Mouse (Mus musculus) myocyte (in vitro differentiated cells): ENCODE measurements around the gene Myo10. TPM values are rescaled to one million over a fixed set of nuclear protein-coding genes. Genes with fewer than 3 reads are reported as not detected.

Experiments
- H3K27me3 ChIP-seq: one replicate; pipeline ENCODE4 v1.6.1; 2011; ENCODE audit not compliant: control insufficient read depth, insufficient read depth, insufficient read length
- H3K36me3 ChIP-seq: one replicate; pipeline ENCODE4 v1.6.1; 2011; ENCODE audit not compliant: control insufficient read depth, insufficient read depth
- H3K4me2 ChIP-seq: one replicate; pipeline ENCODE4 v1.6.1; 2011; ENCODE audit warnings: low read depth, control low read depth
- H3K4me3 ChIP-seq: one replicate; pipeline ENCODE4 v1.5.1; 2011; ENCODE audit warnings: mild to moderate bottlenecking, control low read depth, moderate library complexity
- H3K79me2 ChIP-seq: one replicate; pipeline ENCODE4 v1.6.1; 2011; ENCODE audit not compliant: control insufficient read depth, insufficient read depth
- H3ac ChIP-seq: one replicate; pipeline ENCODE4 v1.6.1; 2011; ENCODE audit not compliant: control insufficient read depth, insufficient read length
- CEBPB ChIP-seq: IDR thresholded peaks from 2 replicates; pipeline ENCODE4 v1.6.1; 2011; ENCODE audit warnings: mild to moderate bottlenecking, moderate library complexity; ENCODE audit not compliant: poor library complexity, insufficient read depth, severe bottlenecking
- E2F4 ChIP-seq: IDR thresholded peaks from one replicate; pipeline ENCODE4 v1.6.1; 2011; ENCODE audit warnings: mild to moderate bottlenecking, control low read depth, moderate library complexity; ENCODE audit not compliant: insufficient read depth
- MAX ChIP-seq: IDR thresholded peaks from one replicate; pipeline ENCODE4 v1.6.1; 2011; ENCODE audit warnings: low read depth, mild to moderate bottlenecking, control low read depth
- MYOD1 ChIP-seq, 3 experiments: IDR thresholded peaks; one replicate each; pipeline ENCODE4 v1.6.1; 2011; ENCODE audit warnings: control low read depth in 2 of 3, low read depth in 2 of 3, mild to moderate bottlenecking in 2 of 3, moderate library complexity in 1 of 3; ENCODE audit not compliant: insufficient read length in 2 of 3, control insufficient read depth in 1 of 3
- MYOG ChIP-seq, 3 experiments: IDR thresholded peaks; one replicate each; pipeline ENCODE4 v1.6.1; 2011; ENCODE audit warnings: control low read depth in 2 of 3, low read depth in 2 of 3, mild to moderate bottlenecking in 2 of 3; ENCODE audit not compliant: insufficient read length in 2 of 3, control insufficient read depth in 1 of 3, insufficient read depth in 1 of 3
- POLR2A ChIP-seq: IDR thresholded peaks from one replicate; pipeline ENCODE4 v1.6.1; 2011; ENCODE audit warnings: low read depth, mild to moderate bottlenecking, control low read depth, moderate library complexity; ENCODE audit not compliant: insufficient read length
- POLR2AphosphoS2 ChIP-seq: IDR thresholded peaks from one replicate; pipeline ENCODE4 v1.6.1; 2011; ENCODE audit warnings: low read depth, control low read depth; ENCODE audit not compliant: insufficient read length
- REST ChIP-seq: IDR thresholded peaks from one replicate; pipeline ENCODE4 v1.6.1; 2011; ENCODE audit warnings: mild to moderate bottlenecking, control low read depth, moderate library complexity; ENCODE audit not compliant: insufficient read depth, insufficient read length
- SRF ChIP-seq: IDR thresholded peaks from one replicate; pipeline ENCODE4 v1.6.1; 2011; ENCODE audit warnings: low read depth; ENCODE audit not compliant: control insufficient read depth, insufficient read length
- TCF12 ChIP-seq: IDR thresholded peaks from one replicate; pipeline ENCODE4 v1.6.1; 2011; ENCODE audit warnings: mild to moderate bottlenecking, control low read depth; ENCODE audit not compliant: poor library complexity, insufficient read depth, severe bottlenecking
- TCF3 ChIP-seq: IDR thresholded peaks from one replicate; pipeline ENCODE4 v1.6.1; 2011; ENCODE audit warnings: low read depth, control low read depth; ENCODE audit not compliant: insufficient read length
- USF1 ChIP-seq: IDR thresholded peaks from one replicate; pipeline ENCODE4 v1.6.1; 2011; ENCODE audit warnings: low read depth, mild to moderate bottlenecking, control low read depth, moderate library complexity
- polyA plus RNA-seq: library from polyadenylated mRNA; unstranded; fragments of >200 nt; fragmentation: generic; extraction: Trizol; gene quantifications from one replicate; pipeline ENCODE4 v1.2.1, GENCODE M21; 2012; ENCODE audit warnings: missing spikeins

The Myo10 gene
- polyA plus RNA-seq, 1 experiment: 71.4 TPM

DNA sequence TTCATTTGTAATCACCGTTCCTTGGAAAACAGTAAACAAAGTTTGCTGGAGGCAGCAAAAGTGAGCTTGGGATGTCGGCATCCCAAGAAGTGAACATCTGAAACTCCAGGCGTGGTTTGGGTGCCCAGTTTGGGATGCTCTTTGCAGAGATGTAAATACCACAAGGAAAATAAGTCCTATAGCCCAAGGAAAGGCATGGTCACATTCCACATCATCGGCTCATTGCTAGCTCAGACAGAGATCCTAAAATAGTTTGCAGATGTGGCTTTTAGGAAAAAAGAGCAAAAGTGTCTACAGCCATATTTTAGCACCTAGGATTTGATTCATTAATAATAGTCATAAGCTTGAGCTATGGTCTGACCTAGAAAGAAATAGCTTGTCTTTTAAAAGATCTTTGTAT, 57.3 kb downstream of the Myo10 start:
- Histone ChIP-seq H3K79me2 (peaks cover 100% of the 10 kb centered on the region), H3K4me3 (no peak overlapping the region), H3K27me3 (no peaks in the 10 kb centered on the region), H3K36me3 (peaks cover 8% of the 10 kb centered on the region), H3K4me2 (peak overlapping the region; percentile 13), H3ac (no peak overlapping the region)
- TF ChIP-seq MYOD1 (IDR thresholded peaks at IDR 0.05; ENCODE audit: control insufficient read depth in 1 of 3, insufficient read length in 2 of 3, low read depth in 2 of 3): no peak
- TF ChIP-seq REST: no peak

- TF ChIP-seq POLR2A (no peak), E2F4 (no peak), MAX (no peak), MYOG (IDR thresholded peaks at IDR 0.05; ENCODE audit: control insufficient read depth in 1 of 3, insufficient read depth in 1 of 3, insufficient read length in 2 of 3, low read depth in 2 of 3) (peak in 1 of 3 experiments; percentile 55), MYOD1 (IDR thresholded peaks at IDR 0.05; ENCODE audit: control insufficient read depth in 1 of 3, insufficient read length in 2 of 3, low read depth in 2 of 3) (peak in 2 of 3 experiments; percentile 93 to 95), SRF (no peak), REST (no peak), USF1 (no peak), CEBPB (no peak), TCF12 (no peak), POLR2AphosphoS2 (peak; percentile 17)
- Histone ChIP-seq H3K4me2 (peak overlapping the region; percentile 13), H3K36me3 (peaks cover 5% of the 10 kb centered on the region), H3K27me3 (no peaks in the 10 kb centered on the region), H3ac (no peak overlapping the region), H3K79me2 (peaks cover 100% of the 10 kb centered on the region), H3K4me3 (no peak overlapping the region)
These were observed 58.0 kb downstream of the Myo10 start for GRCm38 (mm10) chr15:25680269-25680818.

- Histone ChIP-seq H3ac (no peak overlapping the region), H3K4me3 (no peak overlapping the region)
- TF ChIP-seq POLR2A (no peak), REST (no peak), POLR2AphosphoS2 (no peak), MYOG (IDR thresholded peaks at IDR 0.05; ENCODE audit: control insufficient read depth in 1 of 3, insufficient read depth in 1 of 3, insufficient read length in 2 of 3, low read depth in 2 of 3) (no peak), MAX (no peak), TCF3 (no peak), E2F4 (no peak), TCF12 (no peak), MYOD1 (IDR thresholded peaks at IDR 0.05; ENCODE audit: control insufficient read depth in 1 of 3, insufficient read length in 2 of 3, low read depth in 2 of 3) (no peak), USF1 (no peak), SRF (no peak), CEBPB (no peak)
These were observed 60.7 kb downstream of the Myo10 start for GRCm38 (mm10) chr15:25682953-25683507.

GRCm38 (mm10) chr15:25685186-25685585, 62.9 kb downstream of the Myo10 start:
- TF ChIP-seq CEBPB (no peak), TCF3 (no peak), SRF (no peak), E2F4 (no peak), POLR2AphosphoS2 (no peak), USF1 (no peak), TCF12 (no peak), MYOD1 (IDR thresholded peaks at IDR 0.05; ENCODE audit: control insufficient read depth in 1 of 3, insufficient read length in 2 of 3, low read depth in 2 of 3) (no peak), MYOG (IDR thresholded peaks at IDR 0.05; ENCODE audit: control insufficient read depth in 1 of 3, insufficient read depth in 1 of 3, insufficient read length in 2 of 3, low read depth in 2 of 3) (no peak), REST (no peak), POLR2A (no peak), MAX (no peak)
- Histone ChIP-seq H3K4me2 (no peak overlapping the region), H3K79me2 (peaks cover 99% of the 10 kb centered on the region), H3K36me3 (peaks cover 30% of the 10 kb centered on the region), H3ac (no peak overlapping the region), H3K4me3 (no peak overlapping the region), H3K27me3 (no peaks in the 10 kb centered on the region)

More at GRCm38 (mm10) chr15:25682953-25683507, 60.7 kb downstream of the Myo10 start:
- Histone ChIP-seq H3K79me2 (peaks cover 99% of the 10 kb centered on the region), H3K27me3 (no peaks in the 10 kb centered on the region), H3K36me3 (peaks cover 16% of the 10 kb centered on the region), H3K4me2 (no peak overlapping the region)
